Mouse (Mus musculus): Measurements from ENCODE around the gene Midn.

The Midn gene

GRCm38 (mm10) chr10:80143664-80144063, 4.4 kb upstream of the Midn start:
- no peak for DNase-seq (ENCODE audit: extremely low spot score, low spot score)

- DNase-seq (ENCODE audit: extremely low spot score, low spot score), result no peak
Measured at GRCm38 (mm10) chr10:80144159-80144558, 3.9 kb upstream of the Midn start.

GRCm38 (mm10) chr10:80144864-80145838, 2.9 kb upstream of the Midn start:
- peak; percentile 78 for DNase-seq (ENCODE audit: extremely low spot score, low spot score)

GRCm38 (mm10) chr10:80145896-80146295, 2.2 kb upstream of the Midn start:
- DNase-seq (ENCODE audit: extremely low spot score, low spot score), result no peak

- no peak for DNase-seq (ENCODE audit: extremely low spot score, low spot score)
Measured at GRCm38 (mm10) chr10:80146568-80147011, 1.5 kb upstream of the Midn start.

GRCm38 (mm10) chr10:80147146-80147718, 840 bp upstream of the Midn start:
- DNase-seq (ENCODE audit: extremely low spot score, low spot score), result no peak

GRCm38 (mm10) chr10:80148610-80149290, 678 bp downstream of the Midn start:
- DNase-seq (ENCODE audit: extremely low spot score, low spot score), result no peak

GRCm38 (mm10) chr10:80149291-80150225, 1.5 kb downstream of the Midn start:
- peak; percentile 98 for DNase-seq (ENCODE audit: extremely low spot score, low spot score)

- peak; percentile 93 for DNase-seq (ENCODE audit: extremely low spot score, low spot score)
Measured at GRCm38 (mm10) chr10:80150226-80151210, 2.4 kb downstream of the Midn start.

- peak; percentile 66 for DNase-seq (ENCODE audit: extremely low spot score, low spot score)
Measured at GRCm38 (mm10) chr10:80151211-80152034, 3.4 kb downstream of the Midn start.

GRCm38 (mm10) chr10:80152071-80152872, 4.2 kb downstream of the Midn start:
- DNase-seq (ENCODE audit: extremely low spot score, low spot score), result no peak

- DNase-seq (ENCODE audit: extremely low spot score, low spot score), result no peak
Measured at GRCm38 (mm10) chr10:80152873-80153260, 4.8 kb downstream of the Midn start.

- no peak for DNase-seq (ENCODE audit: extremely low spot score, low spot score)
Measured at GRCm38 (mm10) chr10:80153713-80154112, 5.6 kb downstream of the Midn start.

GRCm38 (mm10) chr10:80154384-80154783, 6.3 kb downstream of the Midn start:
- no peak for DNase-seq (ENCODE audit: extremely low spot score, low spot score)

GRCm38 (mm10) chr10:80155277-80155676, 7.2 kb downstream of the Midn start:
- DNase-seq (ENCODE audit: extremely low spot score, low spot score), result no peak

- DNase-seq (ENCODE audit: extremely low spot score, low spot score), result no peak
Measured at GRCm38 (mm10) chr10:80156002-80156751, 8.1 kb downstream of the Midn start.

GRCm38 (mm10) chr10:80156752-80157053, 8.6 kb downstream of the Midn start:
- DNase-seq (ENCODE audit: extremely low spot score, low spot score), result no peak

Measured in neural tube, embryonic 10.5 days (tissue).